Mouse (Mus musculus) forebrain, embryonic 12.5 days (tissue): Measurements from ENCODE around the gene Tmc4. TPM values are rescaled to one million over a fixed set of nuclear protein-coding genes. Genes with fewer than 3 reads are reported as not detected.
A peak's percentile ranks its signal among the peaks of the same experiment; 100 is the strongest.

Experiments used
- ATAC-seq: fragments of 200-750 bp; cut with Nextera tagmentation; 2 replicates; pipeline ENCODE4 v1.8.0; 2017; ENCODE audit warnings: moderate TSS enrichment; ENCODE audit not compliant: low FRiP score
- H3K27ac ChIP-seq: fragments of 300-500 bp; sonication (generic); 2 replicates; pipeline ENCODE4 v1.5.1; 2016; ENCODE audit warnings: mild to moderate bottlenecking
- H3K27me3 ChIP-seq: fragments of 300-500 bp; sonication (generic); 2 replicates; pipeline ENCODE4 v1.6.1; 2016; ENCODE audit warnings: mild to moderate bottlenecking
- H3K36me3 ChIP-seq: fragments of 300-500 bp; sonication (generic); replicated peaks from 2 replicates; pipeline ENCODE4 v1.6.1; 2016; ENCODE audit warnings: mild to moderate bottlenecking
- H3K4me1 ChIP-seq: fragments of 300-500 bp; sonication (generic); 2 replicates; pipeline ENCODE4 v1.6.1; 2016
- H3K4me2 ChIP-seq: fragments of 300-500 bp; sonication (generic); 2 replicates; pipeline ENCODE4 v1.6.1; 2016; ENCODE audit warnings: mild to moderate bottlenecking, moderate library complexity
- H3K4me3 ChIP-seq: fragments of 300-500 bp; sonication (generic); replicated peaks from 2 replicates; pipeline ENCODE4 v1.5.1; 2016; ENCODE audit warnings: mild to moderate bottlenecking
- H3K9ac ChIP-seq: fragments of 300-500 bp; sonication (generic); 2 replicates; pipeline ENCODE4 v1.6.1; 2016; ENCODE audit warnings: mild to moderate bottlenecking
- H3K9me3 ChIP-seq: fragments of 300-500 bp; sonication (generic); 2 replicates; pipeline ENCODE4 v1.6.1; 2016
- WGBS: fragments of 180-500 bp; shearing (Covaris S2); methylation state at CpG from one replicate; pipeline ENCODE4 v1.1.7; 2016; 5-methylcytosine and 5-hydroxymethylcytosine counted together
- polyA plus RNA-seq: library from polyadenylated mRNA; unstranded; fragments of >200 nt; fragmentation: Nextera tagmentation; extraction: Ambion mirVana; gene quantifications from 2 replicates; pipeline ENCODE4 v1.2.1, GENCODE M21; 2016

Gene Tmc4
- polyA plus RNA-seq, 1 experiment from 2014 or later, result 2.9 TPM

GRCm38 (mm10) chr7:3646188-3646587 is 31.2 kb downstream of the Tmc4 start:
- H3K4me2 ChIP-seq, result peak overlapping the region; percentile 94
- no peaks in the 10 kb centered on the region for H3K27me3 ChIP-seq
- peaks cover 31% of the 10 kb centered on the region for H3K36me3 ChIP-seq
- peak overlapping the region; percentile 97; the same call in 1 of the 2 replicates for H3K27ac ChIP-seq
- H3K9me3 ChIP-seq, result no peaks in the 10 kb centered on the region
- WGBS, result 27% methylated on average over 9 of the region's 9 CpGs
- no peak for ATAC-seq
- peak overlapping the region; percentile 98 for H3K4me3 ChIP-seq
- peak overlapping the region; percentile 99 for H3K9ac ChIP-seq
- peaks cover 39% of the 10 kb centered on the region for H3K4me1 ChIP-seq

GRCm38 (mm10) chr7:3645488-3646025 is 31.8 kb downstream of the Tmc4 start:
- H3K27me3 ChIP-seq, result no peaks in the 10 kb centered on the region
- H3K4me3 ChIP-seq, result peak overlapping the region; percentile 98
- ATAC-seq, result peak; percentile 5; the same call in 1 of the 2 replicates
- H3K4me1 ChIP-seq, result peaks cover 39% of the 10 kb centered on the region
- no peaks in the 10 kb centered on the region for H3K9me3 ChIP-seq
- peak overlapping the region; percentile 99 for H3K9ac ChIP-seq
- WGBS, result under 1% methylated on average over 44 of the region's 58 CpGs
- peak overlapping the region; percentile 94 for H3K4me2 ChIP-seq
- peaks cover 31% of the 10 kb centered on the region for H3K36me3 ChIP-seq
- H3K27ac ChIP-seq, result peak overlapping the region; percentile 97

GRCm38 (mm10) chr7:3644672-3645487 is 32.5 kb downstream of the Tmc4 start, which contains the start of gene Cnot3:
Cnot3 (plus strand) TSS chr7:3645268.
- ATAC-seq, result peak; percentile 98
- under 1% methylated on average over 48 of the region's 58 CpGs for WGBS
- Histone ChIP-seq H3K9me3 (no peaks in the 10 kb centered on the region), H3K4me2 (peak within 1 kb of the TSS; percentile 94), H3K9ac (peak within 1 kb of the TSS; percentile 99), H3K27ac (peak within 1 kb of the TSS; percentile 97), H3K36me3 (peaks cover 34% of the 10 kb centered on the region), H3K4me3 (peak within 1 kb of the TSS; percentile 98), H3K27me3 (no peaks in the 10 kb centered on the region), H3K4me1 (peaks cover 39% of the 10 kb centered on the region)

GRCm38 (mm10) chr7:3644348-3644671 is 33.0 kb downstream of the Tmc4 start:
- peak overlapping the region; percentile 98 for H3K4me3 ChIP-seq
- WGBS, result 1% methylated on average over 11 of the region's 11 CpGs
- no peaks in the 10 kb centered on the region for H3K27me3 ChIP-seq
- no peak for ATAC-seq
- H3K4me1 ChIP-seq, result peaks cover 39% of the 10 kb centered on the region
- peaks cover 39% of the 10 kb centered on the region for H3K36me3 ChIP-seq
- peak overlapping the region; percentile 36; the same call in 1 of the 2 replicates for H3K27ac ChIP-seq
- no peaks in the 10 kb centered on the region for H3K9me3 ChIP-seq
- H3K4me2 ChIP-seq, result peak overlapping the region; percentile 65
- peak overlapping the region; percentile 34; the same call in 1 of the 2 replicates for H3K9ac ChIP-seq

GRCm38 (mm10) chr7:3643843-3644242 is 33.5 kb downstream of the Tmc4 start:
- Histone ChIP-seq H3K27ac (peak overlapping the region; percentile 36; the same call in 1 of the 2 replicates), H3K4me3 (peak overlapping the region; percentile 98), H3K4me2 (peak overlapping the region; percentile 65), H3K9me3 (no peaks in the 10 kb centered on the region), H3K36me3 (peaks cover 42% of the 10 kb centered on the region), H3K4me1 (peaks cover 35% of the 10 kb centered on the region), H3K9ac (peak overlapping the region; percentile 34), H3K27me3 (no peaks in the 10 kb centered on the region)
- no peak for ATAC-seq
- 22% methylated on average over 9 of the region's 9 CpGs for WGBS

- no peak overlapping the region for H3K27ac ChIP-seq
- peaks cover 43% of the 10 kb centered on the region for H3K36me3 ChIP-seq
- H3K27me3 ChIP-seq, result no peaks in the 10 kb centered on the region
- H3K4me1 ChIP-seq, result peaks cover 30% of the 10 kb centered on the region
- H3K4me3 ChIP-seq, result no peak overlapping the region
- ATAC-seq, result no peak
- H3K4me2 ChIP-seq, result no peak overlapping the region
- H3K9me3 ChIP-seq, result no peaks in the 10 kb centered on the region
- H3K9ac ChIP-seq, result no peak overlapping the region
- 73% methylated on average over 5 of the region's 5 CpGs for WGBS
Observed at GRCm38 (mm10) chr7:3643412-3643811, 33.9 kb downstream of the Tmc4 start.

GRCm38 (mm10) chr7:3630478-3630815 is 46.9 kb downstream of the Tmc4 start:
- ATAC-seq, result 0 out of 2 replicates have a peak, but pooled peaks have one; percentile 4
- Histone ChIP-seq H3K9ac (peak overlapping the region; percentile 89), H3K4me1 (peaks cover 20% of the 10 kb centered on the region), H3K27me3 (no peaks in the 10 kb centered on the region), H3K4me3 (peak overlapping the region; percentile 70), H3K4me2 (peak overlapping the region; percentile 96), H3K9me3 (no peaks in the 10 kb centered on the region), H3K27ac (no peak overlapping the region), H3K36me3 (peaks cover 41% of the 10 kb centered on the region)
- WGBS, result 48% methylated on average over 3 of the region's 3 CpGs

- peak; percentile 89 for ATAC-seq
- Histone ChIP-seq H3K4me1 (peaks cover 20% of the 10 kb centered on the region), H3K27ac (peak within 1 kb of the TSS; percentile 59), H3K4me2 (peak within 1 kb of the TSS; percentile 96), H3K27me3 (no peaks in the 10 kb centered on the region), H3K9ac (peak within 1 kb of the TSS; percentile 89), H3K36me3 (peaks cover 39% of the 10 kb centered on the region), H3K4me3 (peak within 1 kb of the TSS; percentile 70), H3K9me3 (no peaks in the 10 kb centered on the region)
- WGBS, result 1% methylated on average over 47 of the region's 47 CpGs
Observed at GRCm38 (mm10) chr7:3629543-3630477, 47.5 kb downstream of the Tmc4 start, which contains the start of the genes Tfpt and Prpf31. Tfpt (minus strand) TSS chr7:3629929. Prpf31 (plus strand) TSS chr7:3629985.

- Histone ChIP-seq H3K9me3 (no peaks in the 10 kb centered on the region), H3K27me3 (no peaks in the 10 kb centered on the region), H3K36me3 (peaks cover 38% of the 10 kb centered on the region), H3K27ac (peak overlapping the region; percentile 59), H3K4me2 (peak overlapping the region; percentile 96), H3K4me1 (peaks cover 20% of the 10 kb centered on the region), H3K4me3 (peak overlapping the region; percentile 70), H3K9ac (peak overlapping the region; percentile 89)
- peak; percentile 59 for ATAC-seq
- WGBS, result 38% methylated on average over 4 of the region's 4 CpGs
Observed at GRCm38 (mm10) chr7:3629030-3629429, 48.3 kb downstream of the Tmc4 start.

GRCm38 (mm10) chr7:3617242-3617995 is 59.9 kb downstream of the Tmc4 start, which contains the start of gene Ndufa3:
Ndufa3 (plus strand) TSS chr7:3617373.
- Histone ChIP-seq H3K4me1 (peaks cover 11% of the 10 kb centered on the region), H3K27ac (peak within 1 kb of the TSS; percentile 42; the same call in 1 of the 2 replicates), H3K9me3 (no peaks in the 10 kb centered on the region), H3K36me3 (peaks cover 28% of the 10 kb centered on the region), H3K9ac (peak within 1 kb of the TSS; percentile 81), H3K4me3 (peak within 1 kb of the TSS; percentile 79), H3K4me2 (peak within 1 kb of the TSS; percentile 76), H3K27me3 (no peaks in the 10 kb centered on the region)
- peak; percentile 96 for ATAC-seq
- 2% methylated on average over 32 of the region's 32 CpGs for WGBS
